ENCODE assay signal across 11 mouse cellular contexts in the genomic region with DNA sequence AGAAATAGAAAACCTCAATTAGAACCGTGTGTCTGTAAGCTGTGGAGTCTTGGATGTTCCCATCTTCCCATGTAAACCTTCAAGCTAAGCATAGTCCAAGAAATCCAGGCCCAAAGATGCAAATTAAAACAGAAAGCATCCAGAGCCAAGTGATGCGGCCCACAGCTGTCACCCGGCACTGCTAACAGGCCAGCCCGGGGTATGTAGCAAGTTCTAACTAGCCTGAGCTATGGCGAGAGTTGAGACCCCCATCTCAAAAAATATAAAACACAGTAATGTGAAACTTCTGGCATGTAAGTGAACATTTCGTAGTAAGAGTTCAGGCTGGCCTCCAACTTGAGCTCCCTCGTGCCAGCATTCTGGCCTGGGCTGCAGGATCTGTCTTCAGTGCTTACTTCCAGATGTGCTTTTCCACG. TPM values are rescaled to one million over a fixed set of nuclear protein-coding genes. Genes with fewer than 3 reads are reported as not detected.
A peak's percentile ranks its signal among the peaks of the same experiment; 100 is the strongest.
DNase-seq lines count a peak whose midpoint lies in the region; ATAC-seq lines count a peak whose summit lies in the region.
"Had no signal": no experiment of that assay in that cellular context is flagged by ENCODE, and none has a peak within 500 bp of the region (broad histone marks: within the 10 kb centered on the region; RNA-seq: fewer than 3 reads in every experiment).

No protein-coding gene starts in this region.

- H3K4me2 ChIP-seq in embryonic facial prominence, embryonic 15.5 days (replicated peaks): no peak overlapping the region
- H3K4me2 ChIP-seq in lung, embryonic 16.5 days (ENCODE audit: low read depth, low read length): no peak overlapping the region
- H3K4me2 ChIP-seq: intestine, embryonic 15.5 days; midbrain, embryonic 12.5 days had no signal

- WGBS in embryonic facial prominence, embryonic 15.5 days: 39% methylated on average over 8 of the region's 8 CpGs
- WGBS in lung, embryonic 16.5 days: 62% methylated on average over 8 of the region's 8 CpGs

- peak; percentile 83 for ATAC-seq in embryonic facial prominence, embryonic 15.5 days (ENCODE audit: insufficient number of reproducible peaks, low FRiP score, low TSS enrichment, low read depth)
- peak; percentile 58 for ATAC-seq in lung, embryonic 16.5 days (ENCODE audit: low read depth)
- ATAC-seq: intestine, embryonic 15.5 days had no signal

- no peaks in the 10 kb centered on the region for H3K9me3 ChIP-seq in embryonic facial prominence, embryonic 15.5 days (replicated peaks)
- no peaks in the 10 kb centered on the region for H3K9me3 ChIP-seq in lung, embryonic 16.5 days (ENCODE audit: control insufficient read depth, low read length)
- H3K9me3 ChIP-seq: intestine, embryonic 15.5 days; midbrain, embryonic 12.5 days had no signal

- H3K9ac ChIP-seq in embryonic facial prominence, embryonic 15.5 days: no peak overlapping the region
- no peak overlapping the region for H3K9ac ChIP-seq in lung, embryonic 16.5 days (ENCODE audit: low read length)
- H3K9ac ChIP-seq: intestine, embryonic 15.5 days; midbrain, embryonic 12.5 days had no signal

- H3K4me1 ChIP-seq in embryonic facial prominence, embryonic 15.5 days: peaks cover 18% of the 10 kb centered on the region
- no peaks in the 10 kb centered on the region for H3K4me1 ChIP-seq in lung, embryonic 16.5 days (replicated peaks; ENCODE audit: control insufficient read depth, insufficient read depth, low read length)
- H3K4me1 ChIP-seq: intestine, embryonic 15.5 days; midbrain, embryonic 12.5 days had no signal

- peak overlapping the region; percentile 91 for H3K27ac ChIP-seq in embryonic facial prominence, embryonic 15.5 days (replicated peaks)
- H3K27ac ChIP-seq in lung, embryonic 16.5 days (ENCODE audit: low read length): peak overlapping the region; percentile 73
- H3K27ac ChIP-seq: intestine, embryonic 15.5 days; midbrain, embryonic 12.5 days had no signal

- no peaks in the 10 kb centered on the region for H3K27me3 ChIP-seq in embryonic facial prominence, embryonic 15.5 days
- H3K27me3 ChIP-seq in lung, embryonic 16.5 days (ENCODE audit: control insufficient read depth, insufficient read depth, low read depth, low read length): no peaks in the 10 kb centered on the region
- H3K27me3 ChIP-seq: intestine, embryonic 15.5 days; midbrain, embryonic 12.5 days had no signal

- peak; percentile 26 to 42 for DNase-seq in kidney, postnatal 4 days
- no peak for DNase-seq in kidney, adult 11 months
- peak; percentile 45 to 52 for DNase-seq in gastrocnemius, postnatal 36 days
- DNase-seq in spleen, postnatal 4 days (ENCODE audit: low spot score in 2 of 2): no peak
- no peak for DNase-seq in thymus, postnatal 4 days
- DNase-seq in right cerebral cortex, postnatal 25 days: no peak
- DNase-seq: right cerebral cortex, postnatal 14 days had no signal

- H3K4me3 ChIP-seq in embryonic facial prominence, embryonic 15.5 days (replicated peaks): no peak overlapping the region
- H3K4me3 ChIP-seq in lung, embryonic 16.5 days (ENCODE audit: low read length): no peak overlapping the region
- H3K4me3 ChIP-seq: intestine, embryonic 15.5 days; midbrain, embryonic 12.5 days had no signal

- intact Hi-C loops in gastrocnemius, postnatal 36 days (cut with DNase I): no loop called here

- H3K36me3 ChIP-seq in embryonic facial prominence, embryonic 15.5 days: peaks cover 49% of the 10 kb centered on the region
- peaks cover 19% of the 10 kb centered on the region for H3K36me3 ChIP-seq in lung, embryonic 16.5 days (ENCODE audit: control insufficient read depth, insufficient read depth, low read length)

RNA-seq across cellular contexts. Expression of a gene that starts 59.4 kb away (rescaled TPM):
- polyA plus RNA-seq in embryonic facial prominence, embryonic 15.5 days (2015; fragmentation: Nextera tagmentation; extraction: Ambion mirVana): 43.9 and 46.2 TPM in 2 replicates
- total RNA-seq in gastrocnemius, postnatal 36 days (2021): 10 to 100 TPM; 36.7 to 47.1 TPM
- 44.5 and 46.2 TPM in 2 replicates for polyA plus RNA-seq in lung, embryonic 16.5 days (2015; fragmentation: Nextera tagmentation; extraction: Ambion mirVana)

Comparison
In these comparisons a context has a peak if more than half of its experiments do, and no peak if none do; other contexts are left out.
1. DNase-seq: peak in kidney, postnatal 4 days (2 of 2) and gastrocnemius, postnatal 36 days (2 of 2); none in kidney, adult 11 months (single experiment), spleen, postnatal 4 days (0 of 2), thymus, postnatal 4 days (single experiment) and right cerebral cortex, postnatal 25 days (single experiment).